Mouse (Mus musculus): ENCODE measurements around the gene Cdcp2.

DNA sequence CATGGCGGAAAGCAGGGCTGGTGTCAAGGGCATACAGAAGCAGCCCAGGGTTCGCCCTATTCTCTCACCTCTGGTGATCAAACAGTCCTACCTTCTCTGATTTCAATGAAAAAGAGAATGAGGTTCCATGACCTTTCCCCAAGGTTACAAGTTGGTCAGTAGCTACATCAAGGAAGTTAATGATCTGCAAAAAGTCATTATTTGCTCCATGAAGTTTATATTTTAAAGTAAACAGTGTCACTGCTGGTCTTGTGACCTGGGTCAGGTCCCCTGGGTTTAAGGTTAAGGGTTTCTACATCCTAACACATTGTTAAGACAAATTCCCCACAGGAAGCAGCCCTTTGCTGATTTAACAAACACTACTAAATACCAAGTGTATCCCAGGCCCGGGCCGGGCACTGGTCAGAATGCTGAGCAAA is 60.3 kb downstream of the Cdcp2 start:
- TF ChIP-seq CTCF (conservative IDR thresholded peaks at IDR 0.05; ENCODE audit: low read length) (no peak), POU5F1 (IDR thresholded peaks at IDR 0.05; ENCODE audit: borderline replicate concordance, low read length) (no peak)
